Mouse (Mus musculus): ENCODE data around the gene Bhlhe41. TPM values are rescaled to one million over a fixed set of nuclear protein-coding genes. Genes with fewer than 3 reads are reported as not detected.

The Bhlhe41 gene
- polyA plus RNA-seq, 1 experiment from 2014 or later: 0.73 TPM

GRCm38 (mm10) chr6:145832927-145833326 lies 32.4 kb downstream of the Bhlhe41 start:
- Histone ChIP-seq H3K27ac (ENCODE audit: low read depth, low read length) (no peak overlapping the region), H3K27me3 (ENCODE audit: control insufficient read depth, insufficient read depth, low read length) (no peaks in the 10 kb centered on the region), H3K9me3 (ENCODE audit: control insufficient read depth, low read length) (no peaks in the 10 kb centered on the region), H3K4me3 (ENCODE audit: low read length) (no peak overlapping the region), H3K9ac (ENCODE audit: low read depth, low read length) (no peak overlapping the region), H3K36me3 (ENCODE audit: control insufficient read depth, insufficient read depth, low read length) (no peaks in the 10 kb centered on the region), H3K4me1 (ENCODE audit: control insufficient read depth, insufficient read depth, low read length) (no peaks in the 10 kb centered on the region), H3K4me2 (replicated peaks; ENCODE audit: low read depth, low read length) (no peak overlapping the region)
- ATAC-seq (ENCODE audit: low FRiP score, low TSS enrichment): no peak
- WGBS: 77% methylated on average over 8 of the region's 8 CpGs

DNA sequence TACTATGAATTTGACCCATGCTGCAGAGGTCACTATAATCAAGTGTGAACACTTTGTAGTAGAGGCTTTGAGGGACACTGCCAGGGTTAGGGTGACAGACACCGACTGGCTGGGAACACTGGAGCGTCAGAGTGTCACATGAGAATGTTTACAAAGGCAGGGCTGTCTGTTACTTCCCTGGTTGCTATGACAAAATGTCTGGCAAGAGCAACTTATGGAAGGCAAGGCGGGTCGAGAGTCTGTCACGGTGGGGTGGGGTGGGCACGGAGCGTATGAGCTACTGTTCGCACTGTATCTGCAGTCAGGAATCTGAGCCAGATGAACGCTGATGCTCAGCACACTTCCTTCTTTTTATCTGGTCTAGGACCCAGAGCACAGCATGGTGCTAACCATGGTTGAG lies 34.7 kb downstream of the Bhlhe41 start:
- Histone ChIP-seq H3K4me1 (ENCODE audit: control insufficient read depth, insufficient read depth, low read length) (no peaks in the 10 kb centered on the region), H3K36me3 (ENCODE audit: control insufficient read depth, insufficient read depth, low read length) (no peaks in the 10 kb centered on the region), H3K9ac (ENCODE audit: low read depth, low read length) (no peak overlapping the region), H3K27me3 (ENCODE audit: control insufficient read depth, insufficient read depth, low read length) (no peaks in the 10 kb centered on the region), H3K9me3 (ENCODE audit: control insufficient read depth, low read length) (no peaks in the 10 kb centered on the region), H3K4me2 (replicated peaks; ENCODE audit: low read depth, low read length) (no peak overlapping the region; the same call in 1 of the 2 replicates), H3K4me3 (ENCODE audit: low read length) (no peak overlapping the region), H3K27ac (ENCODE audit: low read depth, low read length) (no peak overlapping the region)
- 33% methylated on average over 9 of the region's 9 CpGs for WGBS
- peak; percentile 64 for ATAC-seq (ENCODE audit: low FRiP score, low TSS enrichment)

DNA sequence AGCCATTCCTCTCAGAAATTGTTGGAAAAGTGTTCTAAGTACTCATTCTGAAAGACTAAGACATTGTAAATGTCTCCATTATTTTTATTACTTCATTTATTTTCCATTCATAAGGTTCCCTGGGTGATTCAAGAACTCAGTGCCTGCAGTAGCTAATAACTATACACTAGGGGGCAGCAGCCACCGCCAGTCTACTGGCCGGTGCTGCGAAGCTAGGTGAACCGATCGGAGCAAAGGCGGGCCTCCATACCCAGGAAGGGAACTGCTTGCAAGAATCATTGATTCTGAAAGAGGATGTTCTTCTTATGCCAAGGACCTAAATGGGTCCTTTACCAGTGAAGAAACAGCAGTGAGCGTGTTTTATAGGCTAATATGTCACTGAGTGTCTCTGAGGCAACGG lies 35.2 kb downstream of the Bhlhe41 start:
- H3K4me2 ChIP-seq (replicated peaks; ENCODE audit: low read depth, low read length): no peak overlapping the region; the same call in 1 of the 2 replicates
- ATAC-seq (ENCODE audit: low FRiP score, low TSS enrichment): no peak; the same call in 1 of the 2 replicates
- WGBS: 16% methylated on average over 8 of the region's 8 CpGs

GRCm38 (mm10) chr6:145829062-145829835 lies 36.1 kb downstream of the Bhlhe41 start:
- no peak for ATAC-seq (ENCODE audit: low FRiP score, low TSS enrichment)
- Histone ChIP-seq H3K4me1 (ENCODE audit: control insufficient read depth, insufficient read depth, low read length) (no peaks in the 10 kb centered on the region), H3K4me2 (replicated peaks; ENCODE audit: low read depth, low read length) (no peak overlapping the region), H3K9me3 (ENCODE audit: control insufficient read depth, low read length) (peaks cover 3% of the 10 kb centered on the region; the same call in 1 of the 2 replicates), H3K27ac (ENCODE audit: low read depth, low read length) (no peak overlapping the region), H3K27me3 (ENCODE audit: control insufficient read depth, insufficient read depth, low read length) (no peaks in the 10 kb centered on the region), H3K9ac (ENCODE audit: low read depth, low read length) (no peak overlapping the region), H3K4me3 (ENCODE audit: low read length) (no peak overlapping the region), H3K36me3 (ENCODE audit: control insufficient read depth, insufficient read depth, low read length) (no peaks in the 10 kb centered on the region)
- WGBS: 78% methylated on average over 16 of the region's 16 CpGs

More for the DNA sequence above, 35.2 kb downstream of the Bhlhe41 start:
- Histone ChIP-seq H3K27me3 (ENCODE audit: control insufficient read depth, insufficient read depth, low read length) (no peaks in the 10 kb centered on the region), H3K36me3 (ENCODE audit: control insufficient read depth, insufficient read depth, low read length) (no peaks in the 10 kb centered on the region), H3K27ac (ENCODE audit: low read depth, low read length) (no peak overlapping the region), H3K4me1 (ENCODE audit: control insufficient read depth, insufficient read depth, low read length) (no peaks in the 10 kb centered on the region), H3K9ac (ENCODE audit: low read depth, low read length) (no peak overlapping the region), H3K4me3 (ENCODE audit: low read length) (no peak overlapping the region), H3K9me3 (ENCODE audit: control insufficient read depth, low read length) (peaks cover 3% of the 10 kb centered on the region; the same call in 1 of the 2 replicates)

DNA sequence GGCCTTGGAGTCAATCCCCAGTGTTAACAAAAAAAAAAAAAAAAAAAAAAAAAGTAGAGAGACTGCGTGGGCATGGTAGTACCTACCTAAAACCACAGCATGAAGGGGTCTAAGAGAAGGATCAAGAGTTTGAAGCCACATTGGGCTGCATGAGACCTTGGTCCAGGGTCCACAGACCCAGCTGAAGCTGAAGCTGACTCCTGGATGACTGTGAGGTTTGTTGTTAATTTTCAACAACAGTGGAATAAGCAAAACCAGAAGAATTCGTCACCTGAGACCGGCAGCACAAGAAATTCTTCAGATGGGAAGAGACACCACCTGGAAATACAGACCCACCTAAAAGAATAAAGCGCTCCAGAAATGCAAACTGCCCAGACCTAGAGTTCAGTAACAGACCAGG lies 39.1 kb downstream of the Bhlhe41 start:
- H3K4me3 ChIP-seq (ENCODE audit: low read length): no peak overlapping the region
- H3K36me3 ChIP-seq (ENCODE audit: control insufficient read depth, insufficient read depth, low read length): peaks cover 2% of the 10 kb centered on the region; the same call in 1 of the 2 replicates
- ATAC-seq (ENCODE audit: low FRiP score, low TSS enrichment): no peak
- H3K27ac ChIP-seq (ENCODE audit: low read depth, low read length): no peak overlapping the region
- no peak overlapping the region for H3K4me2 ChIP-seq (replicated peaks; ENCODE audit: low read depth, low read length)
- no peaks in the 10 kb centered on the region for H3K27me3 ChIP-seq (ENCODE audit: control insufficient read depth, insufficient read depth, low read length)
- H3K9ac ChIP-seq (ENCODE audit: low read depth, low read length): no peak overlapping the region
- H3K9me3 ChIP-seq (ENCODE audit: control insufficient read depth, low read length): peaks cover 3% of the 10 kb centered on the region; the same call in 1 of the 2 replicates
- no peaks in the 10 kb centered on the region for H3K4me1 ChIP-seq (ENCODE audit: control insufficient read depth, insufficient read depth, low read length)
- WGBS: 87% methylated on average over 4 of the region's 4 CpGs

GRCm38 (mm10) chr6:145823588-145824234 lies 41.6 kb downstream of the Bhlhe41 start:
- Histone ChIP-seq H3K9ac (ENCODE audit: low read depth, low read length) (no peak overlapping the region), H3K27ac (ENCODE audit: low read depth, low read length) (no peak overlapping the region), H3K36me3 (ENCODE audit: control insufficient read depth, insufficient read depth, low read length) (peaks cover 14% of the 10 kb centered on the region; the same call in 1 of the 2 replicates), H3K4me3 (ENCODE audit: low read length) (no peak overlapping the region), H3K4me1 (ENCODE audit: control insufficient read depth, insufficient read depth, low read length) (no peaks in the 10 kb centered on the region), H3K4me2 (replicated peaks; ENCODE audit: low read depth, low read length) (no peak overlapping the region), H3K27me3 (ENCODE audit: control insufficient read depth, insufficient read depth, low read length) (no peaks in the 10 kb centered on the region), H3K9me3 (ENCODE audit: control insufficient read depth, low read length) (peaks cover 3% of the 10 kb centered on the region; the same call in 1 of the 2 replicates)
- WGBS: 54% methylated on average over 5 of the region's 5 CpGs
- no peak for ATAC-seq (ENCODE audit: low FRiP score, low TSS enrichment)

- Histone ChIP-seq H3K9me3 (ENCODE audit: control insufficient read depth, low read length) (peaks cover 3% of the 10 kb centered on the region; the same call in 1 of the 2 replicates), H3K4me2 (replicated peaks; ENCODE audit: low read depth, low read length) (no peak overlapping the region), H3K4me3 (ENCODE audit: low read length) (no peak overlapping the region), H3K4me1 (ENCODE audit: control insufficient read depth, insufficient read depth, low read length) (no peaks in the 10 kb centered on the region), H3K36me3 (ENCODE audit: control insufficient read depth, insufficient read depth, low read length) (peaks cover 19% of the 10 kb centered on the region; the same call in 1 of the 2 replicates), H3K27ac (ENCODE audit: low read depth, low read length) (no peak overlapping the region), H3K9ac (ENCODE audit: low read depth, low read length) (no peak overlapping the region), H3K27me3 (ENCODE audit: control insufficient read depth, insufficient read depth, low read length) (no peaks in the 10 kb centered on the region)
- WGBS: 75% methylated on average over 6 of the region's 6 CpGs
- ATAC-seq (ENCODE audit: low FRiP score, low TSS enrichment): no peak
These were observed 42.3 kb downstream of the Bhlhe41 start for GRCm38 (mm10) chr6:145823103-145823502.

DNA sequence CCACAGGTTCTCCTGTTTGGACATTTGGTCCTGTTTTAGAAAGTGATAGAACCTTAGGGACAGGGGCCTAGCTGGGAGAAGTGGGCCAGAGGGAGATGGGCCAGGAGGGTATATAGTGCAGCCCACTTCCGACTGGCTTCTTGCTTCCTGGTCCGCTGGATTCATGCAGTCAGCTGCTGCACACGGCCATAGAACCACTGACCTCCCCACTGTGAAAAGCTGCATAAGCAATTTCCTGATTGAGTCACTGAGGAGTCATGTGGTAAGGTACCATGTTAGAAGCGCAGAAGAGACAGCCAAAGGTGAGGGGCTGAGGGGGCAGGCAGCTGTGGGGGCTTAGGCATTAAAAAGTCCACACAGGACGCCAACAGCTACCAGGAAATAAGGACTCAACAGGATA lies 43.1 kb downstream of the Bhlhe41 start:
- 67% methylated on average over 5 of the region's 5 CpGs for WGBS
- no peak for ATAC-seq (ENCODE audit: low FRiP score, low TSS enrichment)
- Histone ChIP-seq H3K4me3 (ENCODE audit: low read length) (no peak overlapping the region), H3K9ac (ENCODE audit: low read depth, low read length) (no peak overlapping the region), H3K27ac (ENCODE audit: low read depth, low read length) (no peak overlapping the region), H3K27me3 (ENCODE audit: control insufficient read depth, insufficient read depth, low read length) (no peaks in the 10 kb centered on the region), H3K36me3 (ENCODE audit: control insufficient read depth, insufficient read depth, low read length) (peaks cover 25% of the 10 kb centered on the region; the same call in 1 of the 2 replicates), H3K4me2 (replicated peaks; ENCODE audit: low read depth, low read length) (no peak overlapping the region), H3K4me1 (ENCODE audit: control insufficient read depth, insufficient read depth, low read length) (no peaks in the 10 kb centered on the region), H3K9me3 (ENCODE audit: control insufficient read depth, low read length) (peaks cover 3% of the 10 kb centered on the region; the same call in 1 of the 2 replicates)

- no peak overlapping the region for H3K9ac ChIP-seq (ENCODE audit: low read depth, low read length)
- H3K9me3 ChIP-seq (ENCODE audit: control insufficient read depth, low read length): no peaks in the 10 kb centered on the region
- H3K4me2 ChIP-seq (replicated peaks; ENCODE audit: low read depth, low read length): no peak overlapping the region
- H3K4me1 ChIP-seq (ENCODE audit: control insufficient read depth, insufficient read depth, low read length): no peaks in the 10 kb centered on the region
- H3K27ac ChIP-seq (ENCODE audit: low read depth, low read length): no peak overlapping the region
- WGBS: 83% methylated on average over 9 of the region's 9 CpGs
- H3K36me3 ChIP-seq (ENCODE audit: control insufficient read depth, insufficient read depth, low read length): peaks cover 30% of the 10 kb centered on the region
- no peak for ATAC-seq (ENCODE audit: low FRiP score, low TSS enrichment)
- no peaks in the 10 kb centered on the region for H3K27me3 ChIP-seq (ENCODE audit: control insufficient read depth, insufficient read depth, low read length)
- H3K4me3 ChIP-seq (ENCODE audit: low read length): no peak overlapping the region
These were observed 46.2 kb downstream of the Bhlhe41 start for GRCm38 (mm10) chr6:145819151-145819550.
